28 mouse cellular contexts compared by ENCODE assay signal in the genomic region with DNA sequence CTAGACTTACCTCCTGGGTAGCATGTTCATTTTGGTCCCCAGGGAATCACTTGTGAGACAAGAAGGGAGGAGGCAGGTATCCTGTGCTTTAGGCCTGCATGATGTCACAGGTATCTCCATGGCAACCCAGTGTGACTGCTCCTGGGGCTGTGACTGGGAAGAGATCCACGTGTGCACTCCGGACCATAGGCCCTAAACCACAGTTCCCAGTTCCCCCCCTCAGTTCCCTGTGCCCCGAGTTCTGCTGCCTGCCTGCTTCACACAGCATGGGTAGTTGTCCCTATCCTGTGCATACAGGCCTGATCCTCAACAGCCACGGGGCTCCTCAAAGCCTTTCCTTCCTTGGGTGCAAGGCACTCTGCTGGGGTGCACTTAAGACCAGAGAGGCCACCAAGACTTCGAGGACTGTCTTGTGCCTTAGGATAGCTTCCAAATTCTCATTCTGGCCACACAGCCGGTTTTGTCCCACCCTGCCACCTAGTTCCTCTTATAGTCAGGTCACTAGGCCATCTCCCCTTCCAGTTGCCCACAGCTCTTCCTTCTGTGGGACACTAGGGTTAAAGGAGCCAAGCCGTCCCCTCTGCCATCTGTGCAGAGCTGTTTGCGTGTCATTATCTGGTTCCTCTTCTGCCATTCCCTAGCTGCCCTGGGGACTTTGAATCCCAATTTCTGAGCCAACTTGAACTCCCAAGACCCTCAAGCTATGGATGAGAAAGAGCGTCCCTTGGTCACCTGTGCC. TPM values are rescaled to one million over a fixed set of nuclear protein-coding genes. Genes with fewer than 3 reads are reported as not detected.
DNase-seq lines count a peak whose midpoint lies in the region; ATAC-seq and TF ChIP-seq lines count a peak whose summit lies in the region.
"Had no signal": no experiment of that assay in that cellular context is flagged by ENCODE, and none has a peak within 500 bp of the region (broad histone marks: within the 10 kb centered on the region; RNA-seq: fewer than 3 reads in every experiment).

Gene 1700001K19Rik (minus strand): TSS at position 59 of the 739 bp plus-strand sequence.

- intact Hi-C loops in heart, adult 2 months (cut with DNase I), result no loop called here

- H3K9ac ChIP-seq in embryonic facial prominence, embryonic 14.5 days (ENCODE audit: low read depth, low read length), result no peak within 1 kb of the TSS
- H3K9ac ChIP-seq in heart, embryonic 13.5 days, result no peak within 1 kb of the TSS
- H3K9ac ChIP-seq in heart, adult 2 months (ENCODE audit: low read depth, low read length), result no peak within 1 kb of the TSS
- no peak within 1 kb of the TSS for H3K9ac ChIP-seq in stomach, embryonic 15.5 days
- H3K9ac ChIP-seq in stomach, postnatal 0 days (ENCODE audit: low read length), result no peak within 1 kb of the TSS
- H3K9ac ChIP-seq: embryonic facial prominence, embryonic 13.5 days; hindbrain, embryonic 15.5 days had no signal

- no peaks in the 10 kb centered on the region for H3K9me3 ChIP-seq in embryonic facial prominence, embryonic 14.5 days (ENCODE audit: control insufficient read depth, low read length)
- H3K9me3 ChIP-seq in embryonic facial prominence, embryonic 10.5 days, result no peaks in the 10 kb centered on the region
- no peaks in the 10 kb centered on the region for H3K9me3 ChIP-seq in heart, embryonic 13.5 days
- H3K9me3 ChIP-seq in stomach, embryonic 15.5 days, result no peaks in the 10 kb centered on the region
- H3K9me3 ChIP-seq in stomach, postnatal 0 days (ENCODE audit: control insufficient read depth, low read length), result no peaks in the 10 kb centered on the region
- H3K9me3 ChIP-seq: embryonic facial prominence, embryonic 13.5 days; G1E; heart, embryonic 10.5 days; hindbrain, embryonic 10.5 days; hindbrain, embryonic 15.5 days had no signal

- WGBS in embryonic facial prominence, embryonic 14.5 days, result 73% methylated on average over 9 of the region's 9 CpGs
- WGBS in embryonic facial prominence, embryonic 10.5 days, result 77% methylated on average over 9 of the region's 9 CpGs
- 67% methylated on average over 9 of the region's 9 CpGs for WGBS in heart, embryonic 13.5 days
- 78% methylated on average over 9 of the region's 9 CpGs for WGBS in heart, adult 2 months
- 68% methylated on average over 9 of the region's 9 CpGs for WGBS in stomach, embryonic 15.5 days
- WGBS in stomach, postnatal 0 days, result 73% methylated on average over 9 of the region's 9 CpGs

- DNase-seq in embryonic facial prominence, embryonic 14.5 days (ENCODE audit: low spot score), result peak; percentile 25
- no peak for DNase-seq in embryonic facial prominence, embryonic 10.5 days (ENCODE audit: low spot score)
- no peak for DNase-seq in heart, adult 2 months
- DNase-seq in stomach, postnatal 0 days (ENCODE audit: low spot score), result no peak
- DNase-seq in frontal cortex, postnatal 36 days (ENCODE audit: low spot score in 2 of 2), result no peak
- DNase-seq: adrenal gland, postnatal 10 days; B cell, adult 2 months; cerebellum, adult 11 months; cerebellum, adult 8-10 months; cerebellum, postnatal 14 days had no signal

- no peaks in the 10 kb centered on the region for H3K27me3 ChIP-seq in embryonic facial prominence, embryonic 14.5 days (replicated peaks; ENCODE audit: control insufficient read depth, insufficient read depth, low read length)
- no peaks in the 10 kb centered on the region for H3K27me3 ChIP-seq in embryonic facial prominence, embryonic 10.5 days (replicated peaks; ENCODE audit: low read depth, poor library complexity, severe bottlenecking)
- no peaks in the 10 kb centered on the region for H3K27me3 ChIP-seq in heart, embryonic 13.5 days (replicated peaks)
- no peaks in the 10 kb centered on the region for H3K27me3 ChIP-seq in heart, adult 2 months (ENCODE audit: control insufficient read depth, insufficient read depth, low read length)
- H3K27me3 ChIP-seq in stomach, embryonic 15.5 days (replicated peaks), result no peaks in the 10 kb centered on the region
- no peaks in the 10 kb centered on the region for H3K27me3 ChIP-seq in stomach, postnatal 0 days (ENCODE audit: control insufficient read depth, insufficient read depth, low read length)
- H3K27me3 ChIP-seq: embryonic facial prominence, embryonic 13.5 days; hindbrain, embryonic 15.5 days had no signal

- H3K27ac ChIP-seq in embryonic facial prominence, embryonic 14.5 days (replicated peaks; ENCODE audit: low read depth, low read length), result no peak within 1 kb of the TSS
- no peak within 1 kb of the TSS for H3K27ac ChIP-seq in embryonic facial prominence, embryonic 10.5 days (replicated peaks)
- no peak within 1 kb of the TSS for H3K27ac ChIP-seq in heart, embryonic 13.5 days (replicated peaks)
- no peak within 1 kb of the TSS for H3K27ac ChIP-seq in heart, adult 2 months
- H3K27ac ChIP-seq in stomach, embryonic 15.5 days, result 0 out of 2 replicates have a peak within 1 kb of the TSS, but pooled peaks have one; percentile 18
- H3K27ac ChIP-seq in stomach, postnatal 0 days (replicated peaks), result no peak within 1 kb of the TSS
- H3K27ac ChIP-seq: embryonic facial prominence, embryonic 13.5 days; heart, embryonic 10.5 days; hindbrain, embryonic 10.5 days; hindbrain, embryonic 15.5 days had no signal

- no peak within 1 kb of the TSS for H3K4me3 ChIP-seq in embryonic facial prominence, embryonic 14.5 days (ENCODE audit: low read depth, low read length)
- H3K4me3 ChIP-seq in embryonic facial prominence, embryonic 10.5 days, result no peak within 1 kb of the TSS
- H3K4me3 ChIP-seq in heart, embryonic 13.5 days, result no peak within 1 kb of the TSS
- H3K4me3 ChIP-seq in heart, adult 2 months, result no peak within 1 kb of the TSS
- H3K4me3 ChIP-seq in stomach, embryonic 15.5 days (replicated peaks), result no peak within 1 kb of the TSS
- H3K4me3 ChIP-seq in stomach, postnatal 0 days (ENCODE audit: low read depth, low read length), result no peak within 1 kb of the TSS
- H3K4me3 ChIP-seq: embryonic facial prominence, embryonic 13.5 days; erythroblast, embryonic 14.5 days; heart, embryonic 10.5 days; hindbrain, embryonic 10.5 days; hindbrain, embryonic 15.5 days had no signal

- TF ChIP-seq CTCF in heart, adult 2 months (IDR thresholded peaks at IDR 0.05), result no peak
- TF ChIP-seq CTCF in stomach, postnatal 0 days (IDR thresholded peaks at IDR 0.05; ENCODE audit: low read depth), result no peak

- H3K79me2 ChIP-seq in heart, adult 2 months (replicated peaks; ENCODE audit: control insufficient read depth, insufficient read depth, low read length), result no peaks in the 10 kb centered on the region

- no peak for TF ChIP-seq POLR2A in heart, adult 2 months (IDR thresholded peaks at IDR 0.05; ENCODE audit: insufficient read depth, low read depth, low read length)

- H3K4me1 ChIP-seq in embryonic facial prominence, embryonic 14.5 days (ENCODE audit: control insufficient read depth, insufficient read depth, low read length), result no peaks in the 10 kb centered on the region
- peaks cover 12% of the 10 kb centered on the region for H3K4me1 ChIP-seq in embryonic facial prominence, embryonic 10.5 days
- H3K4me1 ChIP-seq in heart, embryonic 13.5 days, result peaks cover 20% of the 10 kb centered on the region
- H3K4me1 ChIP-seq in heart, adult 2 months (ENCODE audit: control insufficient read depth, insufficient read depth, low read length), result peaks cover 1% of the 10 kb centered on the region; the same call in 1 of the 2 replicates
- H3K4me1 ChIP-seq in stomach, embryonic 15.5 days, result peaks cover 3% of the 10 kb centered on the region; the same call in 1 of the 2 replicates
- H3K4me1 ChIP-seq in stomach, postnatal 0 days (replicated peaks; ENCODE audit: control insufficient read depth, insufficient read depth), result no peaks in the 10 kb centered on the region
- H3K4me1 ChIP-seq: hindbrain, embryonic 15.5 days had no signal

- 0 out of 2 replicates have a peak, but pooled peaks cover 6% of the 10 kb centered on the region for H3K36me3 ChIP-seq in embryonic facial prominence, embryonic 14.5 days (ENCODE audit: control insufficient read depth, insufficient read depth, low read length)
- H3K36me3 ChIP-seq in embryonic facial prominence, embryonic 10.5 days (replicated peaks), result peaks cover 27% of the 10 kb centered on the region
- peaks cover 14% of the 10 kb centered on the region for H3K36me3 ChIP-seq in heart, embryonic 13.5 days
- H3K36me3 ChIP-seq in heart, adult 2 months (ENCODE audit: control insufficient read depth, insufficient read depth, low read length), result no peaks in the 10 kb centered on the region
- no peaks in the 10 kb centered on the region for H3K36me3 ChIP-seq in stomach, embryonic 15.5 days
- H3K36me3 ChIP-seq in stomach, postnatal 0 days (ENCODE audit: control insufficient read depth, insufficient read depth, low read length), result no peaks in the 10 kb centered on the region

- H3K4me2 ChIP-seq in embryonic facial prominence, embryonic 14.5 days (ENCODE audit: low read depth, low read length), result no peak within 1 kb of the TSS
- no peak within 1 kb of the TSS for H3K4me2 ChIP-seq in heart, embryonic 13.5 days
- no peak within 1 kb of the TSS for H3K4me2 ChIP-seq in stomach, embryonic 15.5 days
- no peak within 1 kb of the TSS for H3K4me2 ChIP-seq in stomach, postnatal 0 days (replicated peaks; ENCODE audit: low read depth)
- H3K4me2 ChIP-seq: embryonic facial prominence, embryonic 13.5 days; hindbrain, embryonic 15.5 days had no signal

- TF ChIP-seq EP300 in heart, adult 2 months (IDR thresholded peaks at IDR 0.05; ENCODE audit: insufficient read depth, low read depth, low read length), result no peak
- no peak for TF ChIP-seq EP300 in stomach, postnatal 0 days (optimal IDR thresholded peaks at IDR 0.05)

- ATAC-seq in embryonic facial prominence, embryonic 14.5 days (ENCODE audit: low read depth), result no peak
- 0 out of 2 replicates have a peak, but pooled peaks have one; percentile 5 for ATAC-seq in heart, embryonic 13.5 days (ENCODE audit: extremely low read depth, insufficient number of reproducible peaks, low FRiP score, low TSS enrichment)
- ATAC-seq in stomach, embryonic 15.5 days (ENCODE audit: insufficient read depth, low FRiP score, low read depth), result no peak
- ATAC-seq in stomach, postnatal 0 days (ENCODE audit: low FRiP score, low TSS enrichment), result no peak
- ATAC-seq in megakaryocyte progenitor cell, adult 5-6 weeks (replicated peaks; ENCODE audit: poor library complexity), result peak; percentile 66
- ATAC-seq: CD4-positive, CD25-positive, alpha-beta regulatory T cell, adult 4 months; forebrain, embryonic 16.5 days; intestine, embryonic 16.5 days had no signal

RNA-seq across cellular contexts. Expression of gene 1700001K19Rik, which starts in this region (rescaled TPM):
- not detected in 2 replicates for polyA plus RNA-seq in embryonic facial prominence, embryonic 14.5 days (2014; fragmentation: Nextera tagmentation; extraction: Ambion mirVana)
- polyA plus RNA-seq in embryonic facial prominence, embryonic 10.5 days (2016; fragmentation: Nextera tagmentation; extraction: Ambion mirVana), result 0.16 TPM in 1 of 2 replicates, not detected in the other
- not detected in 2 replicates for polyA plus RNA-seq in heart, embryonic 13.5 days (2015; fragmentation: Nextera tagmentation; extraction: Ambion mirVana)
- total RNA-seq in heart, adult 2 months (2021), result not detected
- 0.12 TPM in 1 of 2 replicates, not detected in the other for polyA plus RNA-seq in heart, adult 2 months (2012; rRNA removed)
- polyA plus RNA-seq in stomach, embryonic 15.5 days (2015; fragmentation: Nextera tagmentation; extraction: Ambion mirVana), result 0.14 TPM in 1 of 2 replicates, not detected in the other
- polyA plus RNA-seq in stomach, postnatal 0 days (2015; fragmentation: Nextera tagmentation; extraction: Ambion mirVana), result not detected in 2 replicates
- total RNA-seq in megakaryocyte progenitor cell, adult 5-6 weeks (2015), result not detected in 2 replicates
- not detected in 2 replicates for total RNA-seq in megakaryocyte progenitor cell, adult 5-6 weeks (2017)
- total RNA-seq: adrenal gland, postnatal 10 days; adrenal gland, postnatal 4 days; G1E; heart, postnatal 25 days had no signal
- polyA plus RNA-seq: brain, embryonic 14.5 days; cortical plate, adult 2 months; embryonic facial prominence, embryonic 13.5 days; erythroblast, embryonic 14.5 days; frontal cortex, adult 2 months; G1E; heart, embryonic 10.5 days; heart, embryonic 16.5 days; hindbrain, embryonic 10.5 days; intestine, embryonic 16.5 days had no signal

Comparison
In these comparisons a context has a peak if more than half of its experiments do, and no peak if none do; other contexts are left out.
1. Peak in DNase-seq in embryonic facial prominence, embryonic 14.5 days; RNA of the gene not detected or under 1 TPM.
2. Peak in ATAC-seq in heart, embryonic 13.5 days; RNA of the gene not detected or under 1 TPM.
3. Peak in ATAC-seq in megakaryocyte progenitor cell, adult 5-6 weeks; RNA of the gene not detected or under 1 TPM.